Mouse (Mus musculus) E14TG2a.4 (cell line): ENCODE data around the gene Gm49369.

Source experiments
- CTCF ChIP-seq: conservative IDR thresholded peaks from 2 replicates; pipeline ENCODE4 v1.5.1; 2014; ENCODE audit warnings: low read length
- POU5F1 ChIP-seq: IDR thresholded peaks from 2 replicates; pipeline ENCODE4 v1.6.1; 2014; ENCODE audit warnings: low read length, borderline replicate concordance

- no peak for TF ChIP-seq CTCF
- TF ChIP-seq POU5F1, result no peak
Observed at GRCm38 (mm10) chr7:142407935-142408334, 25.5 kb upstream of the Gm49369 start.
